Mouse (Mus musculus) intestine, embryonic 16.5 days (tissue): ENCODE measurements around the gene Nfix. TPM values are rescaled to one million over a fixed set of nuclear protein-coding genes. Genes with fewer than 3 reads are reported as not detected.
A peak's percentile ranks its signal among the peaks of the same experiment; 100 is the strongest.

Experiments used
- ATAC-seq: fragments of 200-750 bp; cut with Nextera tagmentation; 2 replicates; pipeline ENCODE4 v1.8.0; 2017; ENCODE audit warnings: moderate TSS enrichment, moderate library complexity
- H3K27ac ChIP-seq: fragments of 300-500 bp; sonication (generic); 2 replicates; pipeline ENCODE4 v1.5.1; 2014; ENCODE audit warnings: mild to moderate bottlenecking, low read length
- H3K27me3 ChIP-seq: fragments of 300-500 bp; sonication (generic); replicated peaks from 2 replicates; pipeline ENCODE4 v1.6.1; 2014; ENCODE audit warnings: low read length, control low read depth, mixed read lengths; ENCODE audit not compliant: control insufficient read depth, insufficient read depth
- H3K36me3 ChIP-seq: fragments of 300-500 bp; sonication (generic); 2 replicates; pipeline ENCODE4 v1.6.1; 2014; ENCODE audit warnings: low read length, control low read depth; ENCODE audit not compliant: control insufficient read depth, insufficient read depth
- H3K4me1 ChIP-seq: fragments of 300-500 bp; sonication (generic); 2 replicates; pipeline ENCODE4 v1.6.1; 2014; ENCODE audit warnings: low read length, control low read depth, mixed read lengths; ENCODE audit not compliant: control insufficient read depth, insufficient read depth
- H3K4me2 ChIP-seq: fragments of 300-500 bp; sonication (generic); 2 replicates; pipeline ENCODE4 v1.6.1; 2014; ENCODE audit warnings: low read depth, low read length, control low read depth
- H3K4me3 ChIP-seq: fragments of 300-500 bp; sonication (generic); 2 replicates; pipeline ENCODE4 v1.5.1; 2014; ENCODE audit warnings: mild to moderate bottlenecking, low read length
- H3K9ac ChIP-seq: fragments of 300-500 bp; sonication (generic); 2 replicates; pipeline ENCODE4 v1.6.1; 2014; ENCODE audit warnings: low read depth, low read length
- H3K9me3 ChIP-seq: fragments of 300-500 bp; sonication (generic); 2 replicates; pipeline ENCODE4 v1.6.1; 2016; ENCODE audit warnings: low read length, control low read depth; ENCODE audit not compliant: control insufficient read depth
- WGBS: fragments of 180-500 bp; shearing (Covaris S2); extraction: QIAGEN DNeasy Blood & Tissue Kit; methylation state at CpG from one replicate; pipeline ENCODE4 v1.1.7; 2014; 5-methylcytosine and 5-hydroxymethylcytosine counted together
- polyA plus RNA-seq: library from polyadenylated mRNA; unstranded; fragments of >200 nt; fragmentation: Nextera tagmentation; extraction: Ambion mirVana; gene quantifications from 2 replicates; pipeline ENCODE4 v1.2.1, GENCODE M21; 2015

Gene Nfix
- polyA plus RNA-seq = 9.7 and 11.8 TPM in 2 replicates

- Histone ChIP-seq H3K27me3 (peaks cover 67% of the 10 kb centered on the region), H3K27ac (peak within 1 kb of the TSS; percentile 77)
- peak; percentile 48 for ATAC-seq
Observed at GRCm38 (mm10) chr8:84799999-84800831, at the start of gene Nfix. Nfix (minus strand) TSS chr8:84800344.

GRCm38 (mm10) chr8:84847684-84848435 is 47.7 kb upstream of the Nfix start:
- Histone ChIP-seq H3K27me3 (no peaks in the 10 kb centered on the region), H3K4me1 (peaks cover 27% of the 10 kb centered on the region), H3K9me3 (no peaks in the 10 kb centered on the region), H3K36me3 (peaks cover 17% of the 10 kb centered on the region), H3K9ac (peak overlapping the region; percentile 80), H3K4me2 (peak overlapping the region; percentile 71), H3K4me3 (peak overlapping the region; percentile 62), H3K27ac (peak overlapping the region; percentile 93)
- WGBS = 41% methylated on average over 6 of the region's 6 CpGs
- no peak for ATAC-seq

More at GRCm38 (mm10) chr8:84799999-84800831, at the start of gene Nfix:
- under 1% methylated on average over 73 of the region's 125 CpGs for WGBS
- Histone ChIP-seq H3K4me3 (peak within 1 kb of the TSS; percentile 74), H3K9ac (peak within 1 kb of the TSS; percentile 87), H3K36me3 (no peaks in the 10 kb centered on the region), H3K4me1 (peaks cover 8% of the 10 kb centered on the region), H3K4me2 (peak within 1 kb of the TSS; percentile 94), H3K9me3 (no peaks in the 10 kb centered on the region)

- H3K9me3 ChIP-seq = no peaks in the 10 kb centered on the region
- peaks cover 32% of the 10 kb centered on the region for H3K4me1 ChIP-seq
- H3K4me2 ChIP-seq = peak within 1 kb of the TSS; percentile 77
- H3K27ac ChIP-seq = peak within 1 kb of the TSS; percentile 93
- peak within 1 kb of the TSS; percentile 94 for H3K4me3 ChIP-seq
- H3K27me3 ChIP-seq = no peaks in the 10 kb centered on the region
- peak; percentile 99 for ATAC-seq
- under 1% methylated on average over 55 of the region's 55 CpGs for WGBS
- peak within 1 kb of the TSS; percentile 94 for H3K9ac ChIP-seq
- H3K36me3 ChIP-seq = peaks cover 26% of the 10 kb centered on the region
Observed at GRCm38 (mm10) chr8:84846722-84847572, 46.8 kb upstream of the Nfix start, which contains the start of gene Calr. Calr (minus strand) TSS chr8:84846934.

- Histone ChIP-seq H3K4me3 (peak overlapping the region; percentile 94), H3K27me3 (no peaks in the 10 kb centered on the region), H3K9me3 (no peaks in the 10 kb centered on the region), H3K27ac (peak overlapping the region; percentile 91), H3K4me1 (peaks cover 32% of the 10 kb centered on the region), H3K4me2 (peak overlapping the region; percentile 77), H3K36me3 (peaks cover 32% of the 10 kb centered on the region), H3K9ac (peak overlapping the region; percentile 94)
- WGBS = under 1% methylated on average over 30 of the region's 30 CpGs
- ATAC-seq = peak; percentile 39
Observed at GRCm38 (mm10) chr8:84846094-84846721, 46.1 kb upstream of the Nfix start.

GRCm38 (mm10) chr8:84845355-84846093 is 45.4 kb upstream of the Nfix start:
- Histone ChIP-seq H3K4me1 (peaks cover 32% of the 10 kb centered on the region), H3K4me2 (peak overlapping the region; percentile 77), H3K27me3 (no peaks in the 10 kb centered on the region), H3K36me3 (peaks cover 32% of the 10 kb centered on the region), H3K27ac (peak overlapping the region; percentile 91), H3K9ac (peak overlapping the region; percentile 94), H3K9me3 (no peaks in the 10 kb centered on the region), H3K4me3 (peak overlapping the region; percentile 94)
- ATAC-seq = no peak
- 10% methylated on average over 12 of the region's 12 CpGs for WGBS

GRCm38 (mm10) chr8:84844397-84845070 is 44.4 kb upstream of the Nfix start:
- WGBS = 78% methylated on average over 9 of the region's 9 CpGs
- Histone ChIP-seq H3K4me2 (peak overlapping the region; percentile 77), H3K9me3 (no peaks in the 10 kb centered on the region), H3K27me3 (no peaks in the 10 kb centered on the region), H3K36me3 (peaks cover 32% of the 10 kb centered on the region), H3K4me1 (peaks cover 35% of the 10 kb centered on the region), H3K27ac (0 out of 2 replicates have a peak overlapping the region, but pooled peaks have one; percentile 16), H3K9ac (peak overlapping the region; percentile 62), H3K4me3 (peak overlapping the region; percentile 94)
- no peak for ATAC-seq

- H3K9me3 ChIP-seq = no peaks in the 10 kb centered on the region
- no peak overlapping the region for H3K4me2 ChIP-seq
- 0 out of 2 replicates have a peak overlapping the region, but pooled peaks have one; percentile 19 for H3K27ac ChIP-seq
- H3K9ac ChIP-seq = no peak overlapping the region
- no peak overlapping the region for H3K4me3 ChIP-seq
- H3K36me3 ChIP-seq = peaks cover 42% of the 10 kb centered on the region
- H3K27me3 ChIP-seq = no peaks in the 10 kb centered on the region
- H3K4me1 ChIP-seq = peaks cover 32% of the 10 kb centered on the region
- ATAC-seq = no peak
- WGBS = 85% methylated on average over 1 of the region's 1 CpGs
Observed at GRCm38 (mm10) chr8:84841514-84841913, 41.4 kb upstream of the Nfix start.
